Mouse (Mus musculus) bone marrow macrophage, adult 2 months (primary cell): ENCODE results near the gene Pde2a.

Experiments used
- CTCF ChIP-seq: IDR thresholded peaks from 2 replicates; pipeline ENCODE4 v1.5.1; 2012; ENCODE audit warnings: low read depth, mild to moderate bottlenecking, low read length, moderate library complexity
- POLR2A ChIP-seq: IDR thresholded peaks from 2 replicates; pipeline ENCODE4 v1.6.1; 2012; ENCODE audit warnings: mild to moderate bottlenecking, low read depth, low read length, borderline replicate concordance

GRCm38 (mm10) chr7:101397175-101397574 is 24.3 kb upstream of the Pde2a start:
- TF ChIP-seq CTCF (no peak), POLR2A (no peak)
